Mouse (Mus musculus) heart, embryonic 14.5 days (tissue): Measurements from ENCODE around the gene Cntfr. TPM values are rescaled to one million over a fixed set of nuclear protein-coding genes. Genes with fewer than 3 reads are reported as not detected.
"Not testable (repeated sequence)": the region's sequence is repeated elsewhere in the genome, so short reads cannot be mapped to it uniquely, and the experiment has no call there.

Experiments
- ATAC-seq: fragments of 200-750 bp; cut with Nextera tagmentation; 2 replicates; pipeline ENCODE4 v1.8.0; 2017; ENCODE audit warnings: low read depth, moderate TSS enrichment; ENCODE audit not compliant: insufficient number of reproducible peaks, insufficient read depth, low FRiP score
- H3K27ac ChIP-seq, 2 experiments: fragments of 200-500 bp in 1 of 2; fragments of 300-500 bp in 1 of 2; sonication (generic) in 1 of 2; replicated peaks in 1 of 2; 2 replicates each; pipeline ENCODE4 v1.5.1; 2012 to 2014; ENCODE audit warnings: low read depth in 2 of 2, low read length in 2 of 2, control low read depth in 1 of 2, mild to moderate bottlenecking in 1 of 2, mixed read lengths in 1 of 2; ENCODE audit not compliant: control insufficient read depth in 1 of 2, insufficient read depth in 1 of 2
- H3K27me3 ChIP-seq: fragments of 300-500 bp; sonication (generic); 2 replicates; pipeline ENCODE4 v1.6.1; 2014; ENCODE audit warnings: mild to moderate bottlenecking, low read length, control low read depth; ENCODE audit not compliant: control insufficient read depth, insufficient read depth
- H3K36me3 ChIP-seq: fragments of 300-500 bp; sonication (generic); 2 replicates; pipeline ENCODE4 v1.6.1; 2014; ENCODE audit warnings: mild to moderate bottlenecking, control low read depth, low read length, mixed read lengths; ENCODE audit not compliant: control insufficient read depth, insufficient read depth
- H3K4me1 ChIP-seq, 2 experiments: fragments of 200-500 bp in 1 of 2; fragments of 300-500 bp in 1 of 2; sonication (generic) in 1 of 2; 2 replicates each; pipeline ENCODE4 v1.6.1; 2012 to 2014; ENCODE audit warnings: low read length in 2 of 2, control low read depth in 1 of 2, mixed read lengths in 1 of 2; ENCODE audit not compliant: control insufficient read depth in 2 of 2, insufficient read depth in 2 of 2
- H3K4me2 ChIP-seq: fragments of 300-500 bp; sonication (generic); 2 replicates; pipeline ENCODE4 v1.6.1; 2014; ENCODE audit warnings: mild to moderate bottlenecking, low read length
- H3K4me3 ChIP-seq, 2 experiments: fragments of 200-500 bp in 1 of 2; fragments of 300-500 bp in 1 of 2; sonication (generic) in 1 of 2; 2 replicates each; pipeline ENCODE4 v1.5.1; 2012 to 2014; ENCODE audit warnings: low read length in 2 of 2, mild to moderate bottlenecking in 2 of 2, control low read depth in 1 of 2, low read depth in 1 of 2, moderate library complexity in 1 of 2; ENCODE audit not compliant: control insufficient read depth in 1 of 2, insufficient read depth in 1 of 2
- H3K9ac ChIP-seq: fragments of 300-500 bp; sonication (generic); 2 replicates; pipeline ENCODE4 v1.6.1; 2014; ENCODE audit warnings: mild to moderate bottlenecking, low read length
- H3K9me3 ChIP-seq: fragments of 300-500 bp; sonication (generic); 2 replicates; pipeline ENCODE4 v1.6.1; 2016; ENCODE audit warnings: low read length, control low read depth; ENCODE audit not compliant: control insufficient read depth
- WGBS: fragments of 180-500 bp; shearing (Covaris S2); extraction: QIAGEN DNeasy Blood & Tissue Kit; methylation state at CpG from one replicate; pipeline ENCODE4 v1.1.7; 2014; 5-methylcytosine and 5-hydroxymethylcytosine counted together
- polyA plus RNA-seq: library from polyadenylated mRNA; unstranded; fragments of >200 nt; fragmentation: Nextera tagmentation; extraction: Ambion mirVana; gene quantifications from 2 replicates; pipeline ENCODE4 v1.2.1, GENCODE M21; 2014

Gene Cntfr
- polyA plus RNA-seq, 1 experiment from 2014 or later: 2.8 TPM

DNA sequence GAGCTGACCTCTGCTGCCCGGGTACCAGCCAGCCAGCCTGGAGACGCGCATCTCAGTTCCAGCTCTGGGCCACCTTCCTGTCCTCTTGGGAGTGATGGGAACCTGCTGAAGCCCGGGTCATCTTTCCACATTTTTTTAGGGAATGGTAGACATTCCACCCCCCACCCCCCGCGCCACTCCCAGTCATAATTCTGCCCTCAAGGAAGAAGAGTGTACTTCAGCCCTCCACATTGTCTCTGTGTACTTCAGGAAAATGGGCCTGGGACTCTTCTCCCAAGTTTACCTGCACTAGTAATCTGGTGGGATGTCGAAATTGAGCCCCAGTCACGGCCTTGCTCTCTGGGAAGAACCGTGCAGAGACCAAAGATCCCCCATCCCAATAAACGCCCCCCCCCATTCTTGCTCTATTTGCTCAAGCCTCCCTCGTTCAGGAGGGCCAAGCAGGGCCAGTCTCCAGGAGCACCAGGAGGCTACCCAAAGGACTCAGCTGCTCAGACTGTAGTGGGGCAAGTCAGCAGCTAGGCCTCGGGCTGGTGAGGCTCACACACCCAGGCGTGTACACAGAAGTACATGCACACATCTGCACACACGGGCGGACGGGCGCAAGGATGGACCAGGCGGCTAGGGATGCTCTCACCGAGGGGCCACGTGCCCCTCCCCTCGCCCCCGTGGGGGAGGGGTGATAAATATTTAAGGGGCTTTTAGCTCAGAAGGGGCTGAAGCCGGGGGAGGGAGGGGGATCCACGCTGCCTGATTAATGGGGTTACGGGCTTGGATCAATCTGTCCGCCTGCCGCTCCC is 12.6 kb downstream of the Cntfr start:
- WGBS: 3% methylated on average over 23 of the region's 27 CpGs
- not testable (repeated sequence) for ATAC-seq, H3K27me3 ChIP-seq, H3K36me3 ChIP-seq, H3K9me3 ChIP-seq, H3K4me3 ChIP-seq, H3K9ac ChIP-seq
- Histone ChIP-seq H3K4me1 (peaks cover 5 to 18% of the 10 kb centered on the region in 2 experiments; a peak in 3 of 4 replicates), H3K27ac (peak overlapping the region in 1 of 2 experiments; percentile 28; a peak in 1 of 4 replicates), H3K4me2 (peak overlapping the region; percentile 38)

DNA sequence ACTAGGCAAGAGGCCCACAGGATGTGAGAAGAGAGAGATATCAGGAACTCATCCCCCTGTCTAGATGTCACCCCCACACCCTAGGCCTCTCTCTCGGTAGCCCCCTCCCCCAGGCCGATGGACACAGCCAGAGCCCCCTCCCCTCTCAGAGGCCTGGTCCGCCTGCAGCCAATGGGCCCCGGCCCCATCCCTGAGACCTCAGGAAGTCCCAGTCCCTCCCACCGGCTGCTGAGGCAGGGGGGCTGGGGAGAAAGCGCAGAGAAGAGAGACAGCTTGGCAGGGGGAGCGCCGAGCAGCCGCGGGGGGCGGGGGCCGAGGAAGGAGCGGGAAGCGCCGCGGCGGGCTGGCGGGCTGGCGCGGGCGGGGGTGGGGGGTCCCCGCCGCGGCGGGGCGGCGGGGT is 13.6 kb downstream of the Cntfr start:
- ATAC-seq, H3K36me3 ChIP-seq, H3K9me3 ChIP-seq, H3K9ac ChIP-seq, H3K27me3 ChIP-seq, H3K27ac ChIP-seq: not testable (repeated sequence)
- Histone ChIP-seq H3K4me1 (peaks cover 15 to 28% of the 10 kb centered on the region in 2 experiments), H3K4me2 (peak overlapping the region; percentile 38; the same call in 1 of the 2 replicates), H3K4me3 (peak overlapping the region in 1 of 2 experiments; percentile 18; a peak in 1 of 4 replicates)
- 0% methylated on average over 1 of the region's 27 CpGs for WGBS

DNA sequence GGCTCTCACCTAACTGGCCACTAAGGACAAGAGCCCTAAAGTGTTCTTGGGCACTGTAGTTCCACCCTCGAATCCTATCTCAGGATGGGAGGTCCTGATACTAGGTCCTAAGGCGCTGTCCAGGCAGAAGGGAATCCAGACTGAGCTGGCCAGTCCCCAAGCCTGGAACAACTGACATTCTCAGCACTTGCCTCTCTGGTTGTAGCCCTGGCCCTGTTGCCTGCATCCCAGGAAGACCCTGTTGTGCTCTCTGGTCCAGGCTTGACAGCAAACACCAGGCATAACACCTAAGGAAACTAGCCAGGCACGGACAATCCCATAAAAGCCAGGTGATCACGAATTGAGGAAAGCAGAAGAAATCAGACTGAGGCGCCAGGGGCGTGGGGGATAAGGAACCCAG is 14.1 kb downstream of the Cntfr start:
- H3K9ac ChIP-seq: no peak overlapping the region

DNA sequence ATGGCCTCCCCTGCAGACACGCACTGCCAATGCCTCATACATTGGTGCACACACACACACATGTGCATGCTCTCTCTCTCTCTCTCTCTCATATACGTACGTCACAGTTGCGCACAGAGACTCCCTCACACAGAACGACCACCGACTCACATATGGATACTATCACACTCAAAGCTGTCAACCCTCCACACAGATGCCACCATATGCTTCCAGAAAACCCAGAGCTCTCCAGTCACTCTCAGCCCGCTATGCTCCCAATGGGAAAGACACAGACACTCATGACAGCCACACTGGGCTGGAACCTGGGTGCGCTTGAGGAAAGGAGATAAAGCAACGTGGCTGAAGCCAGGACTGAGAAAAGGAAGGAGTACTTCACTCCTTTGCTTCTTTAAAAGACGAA is 14.9 kb downstream of the Cntfr start:
- H3K4me2 ChIP-seq: no peak overlapping the region
- H3K36me3 ChIP-seq: no peaks in the 10 kb centered on the region
- no peak overlapping the region for H3K27ac ChIP-seq
- WGBS: 61% methylated on average over 10 of the region's 10 CpGs
- ATAC-seq: no peak
- H3K9ac ChIP-seq: no peak overlapping the region
- no peak overlapping the region for H3K4me3 ChIP-seq
- H3K27me3 ChIP-seq: peaks cover 8% of the 10 kb centered on the region
- peaks cover 24 to 42% of the 10 kb centered on the region in 2 experiments for H3K4me1 ChIP-seq
- H3K9me3 ChIP-seq: no peaks in the 10 kb centered on the region

More for the DNA sequence above, 14.1 kb downstream of the Cntfr start:
- Histone ChIP-seq H3K36me3 (no peaks in the 10 kb centered on the region), H3K4me3 (no peak overlapping the region), H3K4me2 (no peak overlapping the region; the same call in 1 of the 2 replicates), H3K27me3 (peaks cover 8% of the 10 kb centered on the region), H3K4me1 (peaks cover 15 to 33% of the 10 kb centered on the region in 2 experiments), H3K27ac (peak overlapping the region in 1 of 2 experiments; percentile 57; a peak in 1 of 4 replicates), H3K9me3 (no peaks in the 10 kb centered on the region)
- WGBS: 30% methylated on average over 6 of the region's 6 CpGs
- no peak for ATAC-seq

DNA sequence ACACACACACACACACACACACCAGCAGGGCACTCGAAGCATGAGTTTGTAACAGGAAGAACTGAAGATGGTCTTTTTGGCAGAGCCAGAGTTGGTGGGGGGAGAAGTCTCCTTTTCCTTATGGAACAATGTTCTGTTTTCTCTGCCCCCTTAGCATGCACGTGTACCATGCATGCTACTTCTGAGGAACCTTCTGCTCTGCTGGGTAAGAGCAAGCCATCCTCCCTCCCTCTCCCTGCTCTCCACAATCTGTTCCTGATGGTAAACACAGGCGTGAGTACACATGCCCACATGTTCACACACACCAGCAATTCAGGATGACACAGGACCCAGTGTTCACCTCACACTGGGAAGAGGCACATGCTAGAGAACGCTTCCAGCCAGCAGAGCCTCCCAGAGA is 15.7 kb downstream of the Cntfr start:
- peaks cover 31 to 49% of the 10 kb centered on the region in 2 experiments for H3K4me1 ChIP-seq

DNA sequence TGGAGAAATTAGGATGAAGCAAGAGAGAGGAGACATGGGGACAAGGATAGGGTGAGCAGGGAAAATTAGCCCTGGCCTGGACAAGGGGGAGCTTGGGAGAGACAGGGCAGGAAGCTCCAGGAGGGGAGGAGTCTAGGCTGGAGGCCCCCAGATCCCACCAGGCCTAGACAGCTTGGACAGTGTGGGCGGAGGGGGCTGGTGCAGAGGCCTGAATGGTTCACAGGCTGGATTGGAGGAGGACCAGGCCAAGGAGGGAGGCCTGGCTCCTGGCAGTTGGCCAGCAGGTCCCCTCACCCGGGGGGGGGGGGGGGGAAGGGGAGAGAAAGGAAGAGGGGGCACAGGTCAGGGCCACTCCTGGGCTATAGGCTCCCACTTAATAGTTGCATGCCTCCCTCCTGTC is 17.6 kb downstream of the Cntfr start:
- no peak overlapping the region for H3K27ac ChIP-seq
- 67% methylated on average over 1 of the region's 2 CpGs for WGBS
- H3K4me2 ChIP-seq: no peak overlapping the region
- H3K4me3 ChIP-seq: no peak overlapping the region
- peaks cover 8% of the 10 kb centered on the region for H3K27me3 ChIP-seq
- ATAC-seq: peak; percentile 36; the same call in 1 of the 2 replicates
- no peaks in the 10 kb centered on the region for H3K9me3 ChIP-seq
- peak overlapping the region; percentile 25; the same call in 1 of the 2 replicates for H3K9ac ChIP-seq
- peaks cover 33 to 55% of the 10 kb centered on the region in 2 experiments for H3K4me1 ChIP-seq
- no peaks in the 10 kb centered on the region for H3K36me3 ChIP-seq

More for the DNA sequence above, 15.7 kb downstream of the Cntfr start:
- Histone ChIP-seq H3K27ac (no peak overlapping the region), H3K4me2 (no peak overlapping the region), H3K9ac (no peak overlapping the region), H3K27me3 (peaks cover 8% of the 10 kb centered on the region), H3K36me3 (no peaks in the 10 kb centered on the region), H3K4me3 (no peak overlapping the region), H3K9me3 (no peaks in the 10 kb centered on the region)
- ATAC-seq: no peak
- 71% methylated on average over 4 of the region's 4 CpGs for WGBS

DNA sequence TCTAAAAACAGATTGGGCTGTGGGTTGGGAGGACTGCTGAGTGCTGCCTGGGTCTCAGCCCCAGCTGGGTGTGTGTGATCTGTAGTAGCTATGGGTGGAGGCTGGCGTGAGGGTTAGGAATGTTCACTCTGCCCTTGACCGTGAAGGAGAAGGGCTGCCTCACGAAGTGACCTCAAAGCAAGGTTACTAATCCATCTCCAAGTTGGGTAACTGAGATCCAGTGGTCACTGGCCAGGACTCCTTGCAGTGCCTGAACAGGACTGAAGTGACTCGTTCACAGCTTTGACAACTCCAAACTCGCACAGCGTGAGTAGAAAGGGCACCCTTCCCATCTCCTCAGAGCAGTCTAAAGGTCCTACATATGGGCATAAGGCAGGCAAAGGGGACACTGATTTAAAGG is 18.0 kb downstream of the Cntfr start:
- Histone ChIP-seq H3K4me2 (no peak overlapping the region), H3K36me3 (no peaks in the 10 kb centered on the region), H3K27me3 (peaks cover 9% of the 10 kb centered on the region), H3K4me3 (no peak overlapping the region), H3K9me3 (no peaks in the 10 kb centered on the region), H3K9ac (0 out of 2 replicates have a peak overlapping the region, but pooled peaks have one; percentile 25), H3K4me1 (peaks cover 33 to 55% of the 10 kb centered on the region in 2 experiments), H3K27ac (no peak overlapping the region; a peak in 1 of 4 replicates)
- ATAC-seq: no peak
- WGBS: 42% methylated on average over 6 of the region's 6 CpGs
